Mouse (Mus musculus) liver (tissue): ENCODE measurements around the gene Slc9a1.

ENCODE experiments used
- DNase-seq: peaks from one replicate; pipeline ENCODE4 v3.0.0-alpha.2; 2020; ENCODE audit warnings: mixed read lengths

The Slc9a1 gene

GRCm38 (mm10) chr4:133369553-133370297, at the start of gene Slc9a1:
Gene Slc9a1 (plus strand): TSS chr4:133369706.
- peak; percentile 94 for DNase-seq

GRCm38 (mm10) chr4:133328129-133328528, 41.4 kb upstream of the Slc9a1 start:
- no peak for DNase-seq

GRCm38 (mm10) chr4:133330296-133330695, 39.2 kb upstream of the Slc9a1 start:
- no peak for DNase-seq

- no peak for DNase-seq
Measured at GRCm38 (mm10) chr4:133333306-133333705, 36.2 kb upstream of the Slc9a1 start.

GRCm38 (mm10) chr4:133337833-133338520, 31.5 kb upstream of the Slc9a1 start:
- no peak for DNase-seq

GRCm38 (mm10) chr4:133338521-133339095, 30.9 kb upstream of the Slc9a1 start:
- DNase-seq: peak; percentile 49

GRCm38 (mm10) chr4:133339148-133339749, 30.3 kb upstream of the Slc9a1 start:
- peak; percentile 93 for DNase-seq

GRCm38 (mm10) chr4:133340217-133340616, 29.3 kb upstream of the Slc9a1 start:
- no peak for DNase-seq

- DNase-seq: peak; percentile 44
Measured at GRCm38 (mm10) chr4:133344112-133344511, 25.4 kb upstream of the Slc9a1 start.

- no peak for DNase-seq
Measured at GRCm38 (mm10) chr4:133345702-133346101, 23.8 kb upstream of the Slc9a1 start.

- DNase-seq: no peak
Measured at GRCm38 (mm10) chr4:133346577-133346976, 22.9 kb upstream of the Slc9a1 start.

- no peak for DNase-seq
Measured at GRCm38 (mm10) chr4:133347624-133348023, 21.9 kb upstream of the Slc9a1 start.

- no peak for DNase-seq
Measured at GRCm38 (mm10) chr4:133348051-133348775, 21.3 kb upstream of the Slc9a1 start.

- DNase-seq: peak; percentile 54
Measured at GRCm38 (mm10) chr4:133352797-133353196, 16.7 kb upstream of the Slc9a1 start.

GRCm38 (mm10) chr4:133353367-133354365, 15.8 kb upstream of the Slc9a1 start, which contains the start of gene Wdtc1:
Gene Wdtc1 (minus strand): TSS chr4:133353481.
- peak; percentile 67 for DNase-seq

GRCm38 (mm10) chr4:133354641-133355040, 14.9 kb upstream of the Slc9a1 start:
- no peak for DNase-seq

GRCm38 (mm10) chr4:133370298-133371274, 1.1 kb downstream of the Slc9a1 start:
- no peak for DNase-seq

- no peak for DNase-seq
Measured at GRCm38 (mm10) chr4:133371621-133372277, 2.2 kb downstream of the Slc9a1 start.

- no peak for DNase-seq
Measured at GRCm38 (mm10) chr4:133372278-133372665, 2.8 kb downstream of the Slc9a1 start.

GRCm38 (mm10) chr4:133374011-133374410, 4.5 kb downstream of the Slc9a1 start:
- no peak for DNase-seq
